Mouse (Mus musculus) lung, postnatal 10 days (tissue): ENCODE results near the gene Fn3krp.

Experiments used
- DNase-seq: peaks from one replicate; pipeline ENCODE4 v3.0.0; 2021

Gene Fn3krp

DNA sequence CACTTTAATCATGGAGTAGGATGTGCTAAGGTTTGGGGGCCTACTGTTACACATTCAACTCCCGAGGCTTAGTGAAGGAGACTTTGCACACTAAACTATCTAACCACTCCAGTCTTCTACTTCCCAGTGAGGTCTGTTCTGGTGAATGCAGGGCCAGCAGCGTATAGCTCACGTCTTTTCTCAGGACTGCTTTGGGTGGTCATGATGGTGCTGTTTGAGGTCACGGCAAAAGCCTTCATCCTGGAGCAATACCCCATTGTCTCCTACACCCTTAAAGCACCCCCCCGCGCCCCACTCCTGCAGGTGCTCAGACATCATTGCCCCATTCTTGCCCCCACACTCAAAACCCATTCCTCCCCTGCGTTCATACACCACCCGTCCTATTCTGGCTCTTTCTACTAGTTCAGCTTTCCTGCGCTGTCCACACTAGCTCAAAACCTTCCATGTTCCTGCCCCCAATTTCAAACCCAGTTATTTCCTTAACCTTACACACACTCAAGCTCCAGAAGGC, 30.1 kb downstream of the Fn3krp start:
- no peak for DNase-seq

DNA sequence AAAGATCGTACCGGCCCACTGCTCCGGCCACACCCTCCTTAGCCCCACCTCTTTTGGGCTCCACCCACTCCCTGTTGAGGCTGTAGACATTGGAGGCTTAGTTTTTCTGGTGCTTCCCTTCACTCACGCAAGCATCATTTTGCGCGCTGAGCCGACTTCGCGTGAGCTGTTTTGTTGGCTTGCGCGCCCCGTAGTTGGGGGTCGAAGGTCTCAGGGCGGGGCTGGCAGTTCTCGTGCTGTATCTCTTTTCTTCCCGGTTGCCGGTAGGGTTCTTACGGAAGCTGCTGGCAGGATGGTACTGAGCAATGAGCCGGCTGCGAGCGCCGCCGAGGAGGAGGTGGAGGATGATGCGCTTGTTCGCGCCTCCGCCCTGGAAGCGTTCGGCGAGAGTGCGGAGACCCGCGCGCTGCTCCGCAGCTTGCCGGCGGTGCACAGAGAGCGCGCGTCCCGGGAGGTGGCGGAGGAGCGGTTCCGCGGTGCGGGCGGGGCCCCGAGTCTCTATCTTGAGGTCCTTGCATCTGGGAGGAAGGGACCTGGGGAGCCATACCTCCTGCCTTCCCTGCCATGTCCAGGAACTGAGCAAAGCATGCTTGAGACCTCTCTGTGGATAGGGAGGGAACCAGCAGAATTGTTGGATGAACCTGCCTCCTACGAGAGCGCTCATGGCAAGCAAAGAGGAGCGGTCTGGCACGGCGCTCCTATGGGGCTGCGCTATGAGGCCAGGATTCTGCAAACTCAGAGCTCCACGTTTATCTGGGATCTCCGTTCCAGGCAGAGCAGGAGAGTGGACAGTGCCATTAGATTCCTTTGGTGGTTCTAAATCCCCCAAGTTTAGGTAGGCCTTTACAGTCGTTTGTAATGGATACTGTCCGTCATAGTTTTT, 30.8 kb downstream of the Fn3krp start, which contains the start of gene Tbcd:
Tbcd (plus strand) TSS at position 197 of the 883 bp plus-strand sequence.
- DNase-seq = peak; percentile 96

- DNase-seq = no peak
Observed at GRCm38 (mm10) chr11:121457874-121458273, 36.7 kb downstream of the Fn3krp start.

GRCm38 (mm10) chr11:121467408-121467807, 46.2 kb downstream of the Fn3krp start:
- no peak for DNase-seq

GRCm38 (mm10) chr11:121474831-121475230, 53.6 kb downstream of the Fn3krp start:
- no peak for DNase-seq

- peak; percentile 86 for DNase-seq
Observed at GRCm38 (mm10) chr11:121475699-121476415, 54.7 kb downstream of the Fn3krp start.

DNA sequence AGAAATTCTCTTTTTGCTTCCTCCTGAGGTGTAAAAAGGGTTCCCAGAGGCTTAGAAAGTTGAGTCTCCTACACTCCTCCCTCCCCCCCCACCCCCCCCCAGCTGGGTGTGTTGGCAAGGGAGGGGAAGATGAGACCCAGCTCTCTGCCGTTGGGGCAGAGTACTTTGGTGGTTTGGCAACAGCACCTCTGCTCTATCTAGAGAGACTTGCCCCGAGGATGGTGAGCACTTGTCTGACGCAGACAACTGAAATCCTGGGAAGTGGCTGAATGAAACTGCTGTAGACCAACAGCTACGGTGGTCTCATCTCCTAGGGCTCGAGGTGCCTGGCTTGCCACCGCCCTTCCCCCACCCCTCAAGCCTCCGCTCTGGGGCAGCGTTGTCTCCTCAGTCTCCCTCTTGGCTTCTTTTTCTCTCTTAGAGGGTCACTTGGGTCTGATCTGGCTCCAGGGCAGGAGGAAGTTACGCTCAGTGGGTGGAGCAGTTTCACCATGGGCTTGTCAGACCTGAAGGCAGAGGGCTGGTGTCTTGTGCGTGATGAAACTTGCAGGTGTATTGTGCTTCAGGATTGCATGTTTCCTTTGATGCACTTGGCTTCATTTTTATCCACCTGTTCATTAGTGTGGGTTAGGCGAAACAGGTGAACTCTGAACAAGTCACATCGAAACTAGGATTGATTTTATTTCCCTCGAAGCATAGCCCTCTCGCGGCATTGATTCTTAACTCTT, 58.4 kb downstream of the Fn3krp start:
- no peak for DNase-seq
